Mouse (Mus musculus) naive thymus-derived CD4-positive, alpha-beta T cell, adult 2 months (primary cell): ENCODE measurements around the gene Rps6ka5.
A peak's percentile ranks its signal among the peaks of the same experiment; 100 is the strongest.

Experiments used
- DNase-seq: peaks from one replicate; pipeline ENCODE4 v3.0.0-alpha.2; 2011; ENCODE audit warnings: low read depth

Gene Rps6ka5

DNA sequence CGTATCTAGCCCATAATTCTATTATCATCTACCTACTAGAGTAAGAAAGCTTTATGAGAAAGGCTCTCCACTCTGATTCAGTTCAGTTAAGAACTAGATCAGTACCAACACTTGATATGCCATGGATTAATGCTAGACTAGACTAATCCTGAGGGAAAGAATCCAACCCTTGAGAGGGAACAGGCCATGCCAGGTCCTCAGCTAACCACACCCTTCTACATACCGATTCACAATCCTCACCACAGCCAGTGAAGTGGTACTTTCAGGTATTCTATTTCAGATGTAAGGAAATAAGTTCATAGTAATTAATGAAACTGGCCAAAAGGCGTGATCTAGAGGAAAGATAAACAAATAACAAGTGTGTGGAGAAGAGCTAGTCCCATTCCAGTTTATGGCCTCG, 70.8 kb downstream of the Rps6ka5 start:
- no peak for DNase-seq

GRCm38 (mm10) chr12:100641936-100642335, 84.8 kb downstream of the Rps6ka5 start:
- DNase-seq, result no peak

DNA sequence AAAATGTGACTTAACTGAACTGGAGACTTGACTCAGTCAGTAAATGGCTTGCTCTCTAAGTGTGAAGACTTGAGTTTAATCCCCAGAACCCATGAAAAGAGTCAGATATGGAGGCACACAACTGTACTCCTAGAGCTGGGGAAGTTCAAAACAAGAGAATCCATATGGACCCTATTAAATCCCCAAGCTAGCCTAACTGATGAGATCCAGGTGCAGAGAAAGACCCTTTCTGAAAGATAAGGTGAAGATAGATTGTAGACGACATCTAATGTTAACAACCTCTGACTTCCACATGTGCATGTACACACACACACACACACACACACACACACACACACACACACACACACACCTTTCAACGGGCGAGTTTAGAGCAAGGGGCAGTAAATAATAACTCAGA, 86.1 kb downstream of the Rps6ka5 start:
- DNase-seq, result no peak

DNA sequence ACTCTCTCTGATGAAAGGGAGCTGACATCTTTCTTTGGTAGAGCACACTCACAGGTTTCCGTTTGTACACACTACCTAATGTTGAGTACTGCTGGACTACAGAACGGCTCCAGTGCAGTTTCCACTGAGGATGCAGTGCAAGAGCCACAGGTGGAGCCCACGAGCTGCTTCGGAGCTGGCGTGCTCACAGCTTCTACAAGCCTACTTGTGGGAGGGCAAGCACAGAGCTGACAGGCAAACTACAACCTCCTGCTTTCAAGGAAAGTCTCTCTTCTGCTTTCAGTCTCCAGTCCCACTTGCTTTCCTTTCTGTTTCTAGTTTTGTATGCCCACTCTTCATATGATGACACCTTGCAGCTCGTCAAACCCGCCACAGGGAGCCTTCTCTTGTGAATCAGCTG, 87.1 kb downstream of the Rps6ka5 start:
- peak; percentile 71 for DNase-seq

- DNase-seq, result no peak
These were observed 88.9 kb downstream of the Rps6ka5 start for GRCm38 (mm10) chr12:100637886-100638285.

DNA sequence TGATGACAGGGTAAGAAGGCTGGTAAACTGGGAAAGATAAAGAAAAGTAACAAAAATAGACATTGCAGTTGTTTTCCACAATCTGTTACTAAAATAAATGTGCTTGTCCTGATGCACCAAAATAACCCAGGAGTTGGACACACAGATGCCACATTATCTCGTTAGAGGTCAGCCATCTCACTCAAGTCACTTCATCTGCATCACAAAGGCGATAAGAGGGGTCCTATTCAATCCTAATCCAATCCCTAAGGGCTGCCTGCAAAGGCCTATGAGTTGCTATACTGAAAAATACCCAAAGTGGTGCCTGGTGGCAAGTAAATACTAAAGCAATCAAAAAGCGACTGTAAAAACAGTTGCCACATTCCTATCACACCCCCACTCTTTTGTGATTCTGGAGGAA, 90.0 kb downstream of the Rps6ka5 start:
- no peak for DNase-seq

DNA sequence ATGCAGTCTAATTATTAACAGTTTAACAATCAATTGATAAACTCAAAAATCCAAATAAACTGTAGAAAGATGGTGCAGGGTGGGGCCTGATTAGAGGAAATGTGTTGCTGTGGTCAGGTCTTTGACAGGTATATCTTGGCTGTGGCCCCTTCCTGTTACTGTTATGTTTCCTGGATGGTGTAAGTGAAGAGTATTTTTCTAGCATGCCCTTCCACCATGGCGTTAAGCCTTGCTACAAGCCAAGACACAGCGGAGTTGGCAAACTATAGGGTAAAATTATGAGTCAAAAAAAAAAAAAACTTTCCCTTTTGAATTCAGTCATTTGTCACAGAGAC, 90.5 kb downstream of the Rps6ka5 start:
- peak; percentile 42 for DNase-seq

GRCm38 (mm10) chr12:100635601-100636298, 91.0 kb downstream of the Rps6ka5 start:
- no peak for DNase-seq

DNA sequence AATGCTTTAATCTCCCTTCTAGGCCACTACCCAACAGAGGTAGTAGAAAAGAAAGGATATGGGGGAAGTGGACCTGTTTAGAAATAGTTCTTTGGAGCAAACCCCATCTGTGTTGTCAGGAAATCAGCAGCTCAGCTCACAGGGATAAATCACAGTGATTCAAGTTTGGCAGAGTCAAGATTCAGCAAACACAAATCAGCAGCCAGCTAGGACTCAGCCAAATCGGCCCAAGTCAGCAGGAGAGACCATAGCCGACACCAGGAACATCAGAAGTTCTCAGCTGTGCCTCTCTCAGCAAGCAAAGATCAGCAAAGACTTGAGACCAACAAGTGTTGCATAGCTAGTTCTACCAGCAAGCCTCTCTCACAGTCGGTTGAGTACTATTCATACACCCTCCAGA, 93.6 kb downstream of the Rps6ka5 start:
- no peak for DNase-seq

DNA sequence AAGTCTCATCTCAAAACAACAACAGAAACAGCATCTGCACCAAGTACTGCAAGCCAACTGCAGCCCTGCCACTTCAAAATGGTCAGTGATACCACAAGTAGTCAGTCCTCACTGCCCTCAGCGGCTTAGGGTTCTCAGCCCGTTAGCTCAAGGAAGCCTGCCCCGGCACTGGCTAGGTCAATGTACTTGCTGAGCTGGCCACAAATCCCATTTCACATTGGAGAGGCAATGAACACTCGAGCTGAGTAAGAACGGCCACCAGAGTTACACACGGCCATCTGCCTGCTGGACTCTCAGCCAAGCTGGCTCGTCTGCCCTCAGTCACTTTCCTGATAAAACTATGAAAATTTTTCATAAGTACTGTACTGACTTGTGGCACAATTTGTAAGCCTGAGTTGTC, 95.5 kb downstream of the Rps6ka5 start:
- DNase-seq, result no peak

- no peak for DNase-seq
These were observed 97.5 kb downstream of the Rps6ka5 start for GRCm38 (mm10) chr12:100629126-100629920.

DNA sequence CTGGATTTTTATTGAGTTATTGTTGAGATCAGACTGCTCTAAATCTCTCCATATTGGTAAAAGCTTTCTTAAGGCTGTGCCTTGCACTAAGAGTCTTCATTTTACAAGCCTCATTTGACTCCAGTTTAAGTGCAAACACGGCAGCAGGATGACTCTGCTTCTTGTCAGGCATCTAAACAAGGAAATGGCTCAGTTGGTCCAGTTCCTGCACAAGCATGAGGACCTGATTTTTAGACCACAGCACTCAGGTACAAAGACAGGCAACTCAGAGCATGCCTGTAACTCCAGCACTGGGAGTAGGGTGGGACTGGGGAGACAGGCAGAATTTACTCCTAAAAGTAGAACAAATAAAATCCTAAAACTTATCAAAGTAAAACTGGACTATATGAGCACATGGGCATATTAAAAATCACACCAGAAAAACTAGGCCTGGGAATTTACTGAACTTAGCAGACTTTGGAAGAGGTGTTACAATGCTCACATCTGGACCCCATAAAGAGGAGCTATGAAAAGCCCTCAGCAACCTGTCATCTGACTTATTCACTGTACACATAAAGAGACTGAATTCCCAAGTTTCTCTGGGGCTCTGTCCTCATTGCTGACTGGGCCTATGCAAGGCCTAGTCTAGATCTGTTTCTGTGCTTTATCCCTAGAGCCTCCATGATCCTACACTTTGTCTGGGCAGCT, 99.6 kb downstream of the Rps6ka5 start:
- DNase-seq, result no peak

DNA sequence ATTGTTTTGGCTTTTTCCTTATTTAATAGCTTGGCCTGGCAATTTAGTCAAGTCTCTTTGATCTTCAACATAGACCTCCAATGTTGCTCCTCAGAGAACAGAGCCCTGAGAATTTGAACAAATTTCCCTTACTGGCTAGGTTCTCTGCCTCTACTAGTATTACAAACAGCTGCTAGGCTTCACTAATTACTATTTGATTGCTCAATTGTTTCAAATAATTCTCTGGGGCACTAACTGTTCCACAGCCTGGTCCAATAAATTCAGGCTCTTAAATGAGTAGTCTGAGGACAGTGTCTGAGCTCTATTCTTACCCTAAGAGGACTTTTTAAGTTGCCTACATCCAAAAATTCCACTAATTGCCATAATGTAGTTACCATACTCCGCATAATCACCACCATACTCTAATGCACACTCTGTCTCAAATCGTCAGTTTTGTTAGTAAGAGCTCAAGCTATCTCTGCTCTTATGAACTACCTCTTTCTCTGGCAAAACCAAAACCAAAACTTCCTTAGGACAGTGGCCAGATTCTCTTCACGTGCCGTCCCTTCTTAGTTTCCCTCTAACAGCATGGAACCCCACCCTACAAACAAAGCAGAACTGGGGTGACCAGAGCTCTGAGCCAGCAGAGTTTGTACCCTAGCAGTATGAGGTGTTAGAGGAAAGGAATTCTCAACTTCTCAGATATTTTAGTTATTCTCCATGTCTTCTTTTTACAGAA, 100.4 kb downstream of the Rps6ka5 start:
- no peak for DNase-seq

DNA sequence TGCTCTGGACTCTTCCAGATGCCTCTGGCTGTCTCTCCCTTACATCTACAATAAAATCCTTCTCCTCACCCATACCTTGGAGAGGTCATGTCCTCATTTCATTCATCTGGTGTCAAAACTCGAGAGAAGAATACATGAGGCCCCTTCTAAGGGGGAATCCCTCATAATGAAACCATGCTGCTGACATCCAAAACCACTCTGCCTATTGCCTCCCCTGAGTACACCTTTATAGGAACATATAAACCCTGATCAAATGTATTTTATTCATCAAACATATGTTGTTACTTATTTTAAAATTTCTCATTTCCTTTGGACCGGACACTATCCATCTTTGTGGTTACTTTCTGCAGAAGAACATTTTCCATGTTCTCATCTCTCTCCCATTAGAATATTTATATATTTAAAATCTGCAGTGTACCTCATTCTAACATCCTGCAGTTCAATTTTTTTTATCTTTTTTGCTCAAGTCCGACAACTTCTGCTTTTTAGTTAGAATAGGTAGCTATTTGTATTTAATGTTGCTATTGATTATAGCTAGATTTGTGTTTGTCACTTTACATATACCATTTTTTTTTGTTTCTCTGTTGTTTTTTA, 101.8 kb downstream of the Rps6ka5 start:
- no peak for DNase-seq

GRCm38 (mm10) chr12:100615251-100615650, 111.5 kb downstream of the Rps6ka5 start:
- DNase-seq, result no peak

GRCm38 (mm10) chr12:100613878-100614277, 112.9 kb downstream of the Rps6ka5 start:
- no peak for DNase-seq

- no peak for DNase-seq
These were observed 113.5 kb downstream of the Rps6ka5 start for GRCm38 (mm10) chr12:100613192-100613700.

- no peak for DNase-seq
These were observed 117.0 kb downstream of the Rps6ka5 start for GRCm38 (mm10) chr12:100609766-100610165.

DNA sequence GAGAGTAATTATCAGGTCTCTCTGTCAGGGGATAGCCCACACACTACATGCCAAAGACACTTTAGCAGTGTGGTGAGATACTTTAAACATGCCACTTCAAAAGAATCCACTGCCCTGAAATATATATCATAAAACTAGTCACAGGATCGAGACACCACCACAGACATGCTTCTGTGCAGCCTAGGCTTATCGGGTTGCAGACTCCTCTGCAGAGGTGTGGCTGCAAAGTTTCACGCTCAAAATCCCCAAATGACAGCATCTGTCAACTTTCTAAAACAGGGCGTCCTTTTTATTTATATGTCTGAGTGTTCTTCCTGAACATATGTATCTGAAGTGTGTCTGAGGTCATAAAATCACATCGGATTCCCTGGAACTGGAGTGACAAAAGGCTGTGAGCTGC, 117.7 kb downstream of the Rps6ka5 start:
- DNase-seq, result no peak

GRCm38 (mm10) chr12:100606733-100607132, 120.0 kb downstream of the Rps6ka5 start:
- DNase-seq, result peak; percentile 52

DNA sequence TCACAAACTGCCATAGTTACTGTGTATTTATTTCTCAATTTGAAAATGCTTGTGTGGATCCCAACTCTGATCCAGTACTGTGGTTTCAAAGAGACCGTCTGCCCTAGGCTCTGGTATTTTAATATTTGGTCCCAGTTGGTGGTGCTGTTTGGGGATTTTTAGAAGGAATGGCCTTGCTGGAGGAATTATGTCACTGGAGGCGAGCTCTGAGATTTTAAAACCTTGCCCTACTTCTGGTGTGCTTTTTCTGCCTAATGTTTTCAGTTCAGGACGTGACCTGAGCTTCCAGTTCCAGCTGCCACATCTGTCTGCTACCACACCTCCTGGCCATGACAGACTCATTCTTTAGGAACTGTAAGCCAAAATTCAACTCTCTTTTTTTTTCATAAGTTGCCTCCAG, 121.2 kb downstream of the Rps6ka5 start:
- DNase-seq, result no peak

DNA sequence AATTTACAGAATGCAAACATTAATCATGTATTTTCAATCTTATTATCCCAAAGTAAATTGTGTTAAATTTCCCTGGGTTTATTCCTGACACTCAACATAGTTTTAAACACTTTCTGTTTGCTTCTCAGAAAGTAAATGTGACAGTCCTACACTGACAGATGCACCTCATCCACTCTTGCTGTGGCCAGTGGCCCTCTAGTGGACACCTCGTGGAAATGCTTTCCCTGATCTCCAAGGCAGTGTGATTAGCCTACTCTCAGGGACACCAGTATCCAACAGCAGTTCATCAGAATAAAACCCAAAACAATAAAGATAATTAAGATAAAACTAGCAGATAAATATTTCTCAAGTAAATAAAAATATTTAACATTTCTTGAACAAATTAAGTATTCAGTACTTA, 122.2 kb downstream of the Rps6ka5 start:
- peak; percentile 70 for DNase-seq
